Mouse (Mus musculus) lung, postnatal 0 days (tissue): ENCODE measurements around the gene Rpusd2. TPM values are rescaled to one million over a fixed set of nuclear protein-coding genes. Genes with fewer than 3 reads are reported as not detected.

Experiments
- ATAC-seq: fragments of 200-750 bp; cut with Nextera tagmentation; 2 replicates; pipeline ENCODE4 v1.8.0; 2017; ENCODE audit warnings: moderate library complexity
- DNase-seq: peaks from one replicate; pipeline ENCODE4 v3.0.0-alpha.2; 2016; ENCODE audit warnings: low spot score
- H3K27ac ChIP-seq: fragments of 300-500 bp; sonication (generic); 2 replicates; pipeline ENCODE4 v1.5.1; 2014; ENCODE audit warnings: antibody characterized with exemption, mild to moderate bottlenecking, low read length, mixed read lengths
- H3K27me3 ChIP-seq: fragments of 300-500 bp; sonication (generic); replicated peaks from 2 replicates; pipeline ENCODE4 v1.6.1; 2014; ENCODE audit warnings: low read length, mixed read lengths; ENCODE audit not compliant: insufficient read depth
- H3K36me3 ChIP-seq: fragments of 300-500 bp; sonication (generic); 2 replicates; pipeline ENCODE4 v1.6.1; 2014; ENCODE audit warnings: low read length, mixed read lengths; ENCODE audit not compliant: insufficient read depth
- H3K4me1 ChIP-seq: fragments of 300-500 bp; sonication (generic); 2 replicates; pipeline ENCODE4 v1.6.1; 2014; ENCODE audit warnings: antibody characterized with exemption, low read depth, low read length, mixed read lengths; ENCODE audit not compliant: insufficient read depth
- H3K4me2 ChIP-seq: fragments of 300-500 bp; sonication (generic); replicated peaks from 2 replicates; pipeline ENCODE4 v1.6.1; 2014; ENCODE audit warnings: low read depth, mild to moderate bottlenecking, low read length, moderate library complexity, mixed read lengths
- H3K4me3 ChIP-seq: fragments of 300-500 bp; sonication (generic); 2 replicates; pipeline ENCODE4 v1.5.1; 2014; ENCODE audit warnings: low read depth, low read length
- H3K9ac ChIP-seq: fragments of 300-500 bp; sonication (generic); replicated peaks from 2 replicates; pipeline ENCODE4 v1.6.1; 2014; ENCODE audit warnings: low read depth, mild to moderate bottlenecking
- H3K9me3 ChIP-seq: fragments of 300-500 bp; sonication (generic); 2 replicates; pipeline ENCODE4 v1.6.1; 2016; ENCODE audit warnings: low read length, mixed read lengths
- CTCF ChIP-seq: IDR thresholded peaks from 2 replicates; pipeline ENCODE4 v1.5.1; 2016; ENCODE audit warnings: antibody characterized with exemption, mild to moderate bottlenecking
- EP300 ChIP-seq: IDR thresholded peaks from 2 replicates; pipeline ENCODE4 v1.6.1; 2016; ENCODE audit warnings: antibody characterized with exemption, mild to moderate bottlenecking, control low read depth
- WGBS: fragments of 180-500 bp; shearing (Covaris S2); extraction: QIAGEN DNeasy Blood & Tissue Kit; methylation state at CpG from one replicate; pipeline ENCODE4 v1.1.7; 2014; 5-methylcytosine and 5-hydroxymethylcytosine counted together
- polyA plus RNA-seq: library from polyadenylated mRNA; unstranded; fragments of >200 nt; fragmentation: Nextera tagmentation; extraction: Ambion mirVana; gene quantifications from 2 replicates; pipeline ENCODE4 v1.2.1, GENCODE M21; 2015

Gene Rpusd2
- polyA plus RNA-seq, 1 experiment from 2014 or later = 1.3 TPM

- H3K9ac ChIP-seq = no peak overlapping the region
- H3K36me3 ChIP-seq = peaks cover 8% of the 10 kb centered on the region; the same call in 1 of the 2 replicates
- no peak overlapping the region for H3K4me3 ChIP-seq
- no peak overlapping the region for H3K4me2 ChIP-seq
- ATAC-seq (no peak), DNase-seq (no peak)
- no peaks in the 10 kb centered on the region for H3K4me1 ChIP-seq
- no peaks in the 10 kb centered on the region for H3K27me3 ChIP-seq
- WGBS = 72% methylated on average over 4 of the region's 4 CpGs
- H3K27ac ChIP-seq = no peak overlapping the region
- TF ChIP-seq CTCF = no peak
- no peak for TF ChIP-seq EP300
- H3K9me3 ChIP-seq = no peaks in the 10 kb centered on the region
These were observed 9.4 kb upstream of the Rpusd2 start for GRCm38 (mm10) chr2:119025239-119025616.

- ATAC-seq (no peak), DNase-seq (no peak)
- H3K27ac ChIP-seq = no peak overlapping the region
- TF ChIP-seq CTCF (no peak), EP300 (no peak)
- no peaks in the 10 kb centered on the region for H3K4me1 ChIP-seq
- H3K9ac ChIP-seq = no peak overlapping the region
- WGBS = 91% methylated on average over 4 of the region's 4 CpGs
- no peak overlapping the region for H3K4me2 ChIP-seq
- H3K27me3 ChIP-seq = no peaks in the 10 kb centered on the region
- H3K36me3 ChIP-seq = peaks cover 2% of the 10 kb centered on the region; the same call in 1 of the 2 replicates
- H3K9me3 ChIP-seq = no peaks in the 10 kb centered on the region
- H3K4me3 ChIP-seq = no peak overlapping the region
These were observed 7.6 kb upstream of the Rpusd2 start for GRCm38 (mm10) chr2:119026951-119027350.

- peak within 1 kb of the TSS; percentile 71; the same call in 1 of the 2 replicates for H3K27ac ChIP-seq
These were observed 5.5 kb upstream of the Rpusd2 start, which contains the start of gene Ccdc32 for GRCm38 (mm10) chr2:119028941-119029551. TSS of gene Ccdc32 (minus strand) at chr2:119029393.

GRCm38 (mm10) chr2:119032191-119032590 is 2.4 kb upstream of the Rpusd2 start:
- WGBS = 43% methylated on average over 4 of the region's 4 CpGs
- H3K27me3 ChIP-seq = no peaks in the 10 kb centered on the region
- H3K27ac ChIP-seq = no peak overlapping the region
- no peak for TF ChIP-seq EP300
- no peak for TF ChIP-seq CTCF
- no peak overlapping the region for H3K9ac ChIP-seq
- H3K4me3 ChIP-seq = no peak overlapping the region
- H3K36me3 ChIP-seq = 0 out of 2 replicates have a peak, but pooled peaks cover 3% of the 10 kb centered on the region
- DNase-seq (no peak), ATAC-seq (no peak)
- H3K4me1 ChIP-seq = no peaks in the 10 kb centered on the region; the same call in 1 of the 2 replicates
- no peaks in the 10 kb centered on the region for H3K9me3 ChIP-seq
- no peak overlapping the region for H3K4me2 ChIP-seq

More at GRCm38 (mm10) chr2:119028941-119029551, 5.5 kb upstream of the Rpusd2 start, which contains the start of gene Ccdc32:
- no peaks in the 10 kb centered on the region for H3K36me3 ChIP-seq
- no peaks in the 10 kb centered on the region for H3K9me3 ChIP-seq
- H3K4me2 ChIP-seq = peak within 1 kb of the TSS; percentile 74
- under 1% methylated on average over 28 of the region's 28 CpGs for WGBS
- H3K9ac ChIP-seq = peak within 1 kb of the TSS; percentile 73
- ATAC-seq = peak; percentile 99
- H3K27me3 ChIP-seq = no peaks in the 10 kb centered on the region
- no peak for TF ChIP-seq CTCF
- TF ChIP-seq EP300 = no peak
- no peaks in the 10 kb centered on the region for H3K4me1 ChIP-seq
- peak within 1 kb of the TSS; percentile 61 for H3K4me3 ChIP-seq
- DNase-seq = peak; percentile 99

GRCm38 (mm10) chr2:119035397-119035745 is 781 bp downstream of the Rpusd2 start:
- DNase-seq (no peak), ATAC-seq (no peak)
- Histone ChIP-seq H3K4me1 (no peaks in the 10 kb centered on the region; the same call in 1 of the 2 replicates), H3K4me2 (peak overlapping the region; percentile 84), H3K4me3 (peak overlapping the region; percentile 58), H3K27ac (peak overlapping the region; percentile 57; the same call in 1 of the 2 replicates), H3K9me3 (no peaks in the 10 kb centered on the region), H3K36me3 (peaks cover 16% of the 10 kb centered on the region; the same call in 1 of the 2 replicates), H3K9ac (peak overlapping the region; percentile 41), H3K27me3 (no peaks in the 10 kb centered on the region)
- 11% methylated on average over 7 of the region's 7 CpGs for WGBS
- TF ChIP-seq CTCF (no peak), EP300 (no peak)

GRCm38 (mm10) chr2:119040882-119041281 is 6.3 kb downstream of the Rpusd2 start:
- Histone ChIP-seq H3K4me1 (no peaks in the 10 kb centered on the region), H3K4me3 (no peak overlapping the region), H3K27ac (no peak overlapping the region), H3K9me3 (no peaks in the 10 kb centered on the region), H3K27me3 (no peaks in the 10 kb centered on the region), H3K4me2 (no peak overlapping the region), H3K36me3 (peaks cover 16% of the 10 kb centered on the region; the same call in 1 of the 2 replicates), H3K9ac (no peak overlapping the region)
- TF ChIP-seq EP300 (no peak), CTCF (peak; percentile 66)
- DNase-seq (peak; percentile 73), ATAC-seq (no peak)
- WGBS = 43% methylated on average over 4 of the region's 4 CpGs
